Mouse (Mus musculus) ES-E14 (cell line): Measurements from ENCODE around the gene Tdrkh.

Source experiments
- CHD2 ChIP-seq: IDR thresholded peaks from 2 replicates; pipeline ENCODE4 v1.6.1; 2014; ENCODE audit warnings: mild to moderate bottlenecking, low read depth, low read length, inconsistent platforms
- HCFC1 ChIP-seq: IDR thresholded peaks from 2 replicates; pipeline ENCODE4 v1.6.1; 2012; ENCODE audit warnings: low read length, inconsistent platforms, borderline replicate concordance; ENCODE audit not compliant: insufficient read depth
- MAFK ChIP-seq: IDR thresholded peaks from 2 replicates; pipeline ENCODE4 v1.6.1; 2014; ENCODE audit warnings: mild to moderate bottlenecking, low read depth, low read length, inconsistent platforms; ENCODE audit not compliant: insufficient read depth
- ZC3H11A ChIP-seq: IDR thresholded peaks from 2 replicates; pipeline ENCODE4 v1.6.1; 2012; ENCODE audit warnings: low read depth, mild to moderate bottlenecking, inconsistent platforms, low read length, borderline replicate concordance
- ZNF384 ChIP-seq: IDR thresholded peaks from 2 replicates; pipeline ENCODE4 v1.6.1; 2012; ENCODE audit warnings: low read depth, low read length, inconsistent platforms

GRCm38 (mm10) chr3:94383476-94383875 lies 29.6 kb upstream of the Tdrkh start:
- TF ChIP-seq ZC3H11A: no peak
- no peak for TF ChIP-seq CHD2
- TF ChIP-seq MAFK: no peak
- TF ChIP-seq HCFC1: no peak
- no peak for TF ChIP-seq ZNF384
